8 mouse cellular contexts compared by ENCODE assay signal in the genomic region with DNA sequence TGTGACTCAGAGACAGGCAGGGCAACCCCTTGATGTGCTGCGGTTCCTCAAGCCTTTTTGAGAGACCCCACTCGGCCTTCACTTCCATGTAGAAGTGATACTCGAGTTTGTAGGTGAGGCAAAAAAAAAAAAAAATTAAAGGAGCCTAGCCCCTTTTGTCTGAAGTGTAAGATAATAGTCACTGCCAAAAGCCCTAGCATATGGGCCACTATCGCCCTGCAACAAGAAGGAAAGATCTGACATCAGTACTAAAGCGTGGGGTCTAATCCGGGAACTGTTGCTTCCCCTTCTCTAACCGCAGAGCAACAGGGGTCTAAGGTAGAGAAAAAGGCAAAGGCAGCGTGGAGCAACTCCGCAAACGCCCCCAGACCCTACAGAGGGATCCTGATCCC. TPM values are rescaled to one million over a fixed set of nuclear protein-coding genes. Genes with fewer than 3 reads are reported as not detected.
DNase-seq lines count a peak whose midpoint lies in the region; ATAC-seq and TF ChIP-seq lines count a peak whose summit lies in the region.

No protein-coding gene starts in this region.

- H3K9ac ChIP-seq in kidney, embryonic 16.5 days (replicated peaks; ENCODE audit: low read length) = peak overlapping the region; percentile 86
- H3K9ac ChIP-seq in embryonic facial prominence, embryonic 11.5 days (replicated peaks; ENCODE audit: low read length) = peak overlapping the region; percentile 90
- H3K9ac ChIP-seq in intestine, embryonic 15.5 days = peak overlapping the region; percentile 75

- H3K9me3 ChIP-seq in kidney, embryonic 16.5 days (ENCODE audit: low read length) = no peaks in the 10 kb centered on the region
- no peaks in the 10 kb centered on the region for H3K9me3 ChIP-seq in embryonic facial prominence, embryonic 11.5 days (replicated peaks; ENCODE audit: control insufficient read depth, low read length)
- H3K9me3 ChIP-seq in intestine, embryonic 15.5 days = no peaks in the 10 kb centered on the region

- WGBS in kidney, embryonic 16.5 days = 11% methylated on average over 10 of the region's 10 CpGs
- 8% methylated on average over 10 of the region's 10 CpGs for WGBS in embryonic facial prominence, embryonic 11.5 days
- WGBS in intestine, embryonic 15.5 days = 31% methylated on average over 10 of the region's 10 CpGs

- peak overlapping the region; percentile 74 for H3K4me3 ChIP-seq in kidney, embryonic 16.5 days (ENCODE audit: low read length)
- peak overlapping the region; percentile 75 for H3K4me3 ChIP-seq in embryonic facial prominence, embryonic 11.5 days (ENCODE audit: low read depth, low read length)
- H3K4me3 ChIP-seq in intestine, embryonic 15.5 days (replicated peaks) = peak overlapping the region; percentile 78
- H3K4me3 ChIP-seq in myocyte = peak overlapping the region; percentile 79

- TF ChIP-seq POLR2A in myocyte (IDR thresholded peaks at IDR 0.05; ENCODE audit: insufficient read length, low read depth) = no peak

- H3K4me2 ChIP-seq in kidney, embryonic 16.5 days (replicated peaks; ENCODE audit: low read depth, low read length) = peak overlapping the region; percentile 92
- peak overlapping the region; percentile 93 for H3K4me2 ChIP-seq in embryonic facial prominence, embryonic 11.5 days (ENCODE audit: low read depth, low read length)
- peak overlapping the region; percentile 90 for H3K4me2 ChIP-seq in intestine, embryonic 15.5 days (replicated peaks)
- peak overlapping the region; percentile 77 for H3K4me2 ChIP-seq in myocyte (ENCODE audit: low read depth)

- intact Hi-C loops in left cerebral cortex, postnatal 4 days (cut with DNase I) = loop anchor here (10.0 kb wide), 1 partner anchor 49 kb away; no protein-coding TSS in a partner anchor

- H3K36me3 ChIP-seq in kidney, embryonic 16.5 days (ENCODE audit: insufficient read depth, low read length) = peaks cover 15% of the 10 kb centered on the region; the same call in 1 of the 2 replicates
- peaks cover 4% of the 10 kb centered on the region for H3K36me3 ChIP-seq in embryonic facial prominence, embryonic 11.5 days (replicated peaks; ENCODE audit: control insufficient read depth, insufficient read depth, low read depth, low read length)
- H3K36me3 ChIP-seq in intestine, embryonic 15.5 days = peaks cover 8% of the 10 kb centered on the region; the same call in 1 of the 2 replicates
- H3K36me3 ChIP-seq in myocyte (ENCODE audit: control insufficient read depth, insufficient read depth) = no peaks in the 10 kb centered on the region

- peaks cover 19% of the 10 kb centered on the region for H3K4me1 ChIP-seq in kidney, embryonic 16.5 days (ENCODE audit: insufficient read depth, low read length)
- peaks cover 2% of the 10 kb centered on the region; the same call in 1 of the 2 replicates for H3K4me1 ChIP-seq in embryonic facial prominence, embryonic 11.5 days (ENCODE audit: control insufficient read depth, insufficient read depth, low read length)
- H3K4me1 ChIP-seq in intestine, embryonic 15.5 days (replicated peaks) = peaks cover 20% of the 10 kb centered on the region

- H3K27ac ChIP-seq in kidney, embryonic 16.5 days (ENCODE audit: low read length) = no peak overlapping the region
- peak overlapping the region; percentile 95 for H3K27ac ChIP-seq in embryonic facial prominence, embryonic 11.5 days (replicated peaks; ENCODE audit: low read depth, low read length)
- H3K27ac ChIP-seq in intestine, embryonic 15.5 days = no peak overlapping the region

- no peak for DNase-seq in kidney, postnatal 36 days
- DNase-seq in embryonic facial prominence, embryonic 11.5 days (ENCODE audit: low spot score) = no peak
- DNase-seq in cerebellum, adult 18-20 months = no peak
- no peak for DNase-seq in left cerebral cortex, postnatal 4 days

- ATAC-seq in kidney, embryonic 16.5 days (ENCODE audit: low FRiP score, low TSS enrichment) = no peak
- no peak for ATAC-seq in embryonic facial prominence, embryonic 11.5 days (replicated peaks; ENCODE audit: insufficient number of reproducible peaks, low FRiP score, low TSS enrichment, low read depth)
- ATAC-seq in intestine, embryonic 15.5 days = no peak
- ATAC-seq in frontal cortex, adult (ENCODE audit: low TSS enrichment) = no peak

- peaks cover 10% of the 10 kb centered on the region for H3K79me2 ChIP-seq in myocyte (ENCODE audit: control insufficient read depth, insufficient read depth)

- no peaks in the 10 kb centered on the region for H3K27me3 ChIP-seq in kidney, embryonic 16.5 days (ENCODE audit: insufficient read depth, low read length)
- H3K27me3 ChIP-seq in embryonic facial prominence, embryonic 11.5 days (ENCODE audit: control insufficient read depth, insufficient read depth, low read length) = no peaks in the 10 kb centered on the region
- H3K27me3 ChIP-seq in intestine, embryonic 15.5 days (replicated peaks) = no peaks in the 10 kb centered on the region
- no peaks in the 10 kb centered on the region for H3K27me3 ChIP-seq in myocyte (ENCODE audit: control insufficient read depth, insufficient read depth, insufficient read length)

- H3ac ChIP-seq in myocyte (ENCODE audit: control insufficient read depth, insufficient read length) = peak overlapping the region; percentile 93

TF ChIP-seq in myocyte, 11 proteins besides CTCF, POLR2A, EP300 and RAD21:
- TF ChIP-seq CEBPB (IDR thresholded peaks at IDR 0.05; ENCODE audit: insufficient read depth, poor library complexity, severe bottlenecking) (no peak), TCF3 (IDR thresholded peaks at IDR 0.05; ENCODE audit: insufficient read length, low read depth) (no peak), TCF12 (IDR thresholded peaks at IDR 0.05; ENCODE audit: insufficient read depth, poor library complexity, severe bottlenecking) (no peak), MAX (IDR thresholded peaks at IDR 0.05; ENCODE audit: low read depth) (no peak), E2F4 (IDR thresholded peaks at IDR 0.05; ENCODE audit: insufficient read depth) (no peak), USF1 (IDR thresholded peaks at IDR 0.05; ENCODE audit: low read depth) (no peak), MYOG (IDR thresholded peaks at IDR 0.05; ENCODE audit: control insufficient read depth in 1 of 3, insufficient read depth in 1 of 3, insufficient read length in 2 of 3, low read depth in 2 of 3) (no peak), MYOD1 (IDR thresholded peaks at IDR 0.05; ENCODE audit: control insufficient read depth in 1 of 3, insufficient read length in 2 of 3, low read depth in 2 of 3) (no peak), SRF (IDR thresholded peaks at IDR 0.05; ENCODE audit: control insufficient read depth, insufficient read length, low read depth) (no peak), REST (IDR thresholded peaks at IDR 0.05; ENCODE audit: insufficient read depth, insufficient read length) (no peak), POLR2AphosphoS2 (IDR thresholded peaks at IDR 0.05; ENCODE audit: insufficient read length, low read depth) (no peak)

RNA-seq across cellular contexts. Expression of gene Arhgef40, which starts 0.7 kb away (rescaled TPM):
- polyA plus RNA-seq in kidney, embryonic 16.5 days (2015; fragmentation: Nextera tagmentation; extraction: Ambion mirVana) = 92.1 and 97.8 TPM in 2 replicates
- polyA plus RNA-seq in embryonic facial prominence, embryonic 11.5 days (2014; fragmentation: Nextera tagmentation; extraction: Ambion mirVana) = 82.6 and 91.9 TPM in 2 replicates
- polyA plus RNA-seq in intestine, embryonic 15.5 days (2015; fragmentation: Nextera tagmentation; extraction: Ambion mirVana) = 64.4 and 65.9 TPM in 2 replicates
- 35.0 TPM for polyA plus RNA-seq in myocyte (2012; fragmentation: generic; extraction: Trizol)
- 10 to 100 TPM; 59.8 to 68.1 TPM for total RNA-seq in left cerebral cortex, postnatal 4 days (2021)

RNA-seq across cellular contexts. Expression of gene Tmem253, which starts 31.6 kb away (rescaled TPM):
- 1.0 and 1.6 TPM in 2 replicates for polyA plus RNA-seq in kidney, embryonic 16.5 days (2015; fragmentation: Nextera tagmentation; extraction: Ambion mirVana)
- polyA plus RNA-seq in embryonic facial prominence, embryonic 11.5 days (2014; fragmentation: Nextera tagmentation; extraction: Ambion mirVana) = 0.35 and 1.5 TPM in 2 replicates
- 50.1 and 60.0 TPM in 2 replicates for polyA plus RNA-seq in intestine, embryonic 15.5 days (2015; fragmentation: Nextera tagmentation; extraction: Ambion mirVana)
- polyA plus RNA-seq in myocyte (2012; fragmentation: generic; extraction: Trizol) = 0.34 TPM
- total RNA-seq in left cerebral cortex, postnatal 4 days (2021) = under 1 TPM in 1 of 2 experiments, not detected in 1; 0.38 TPM

RNA-seq across cellular contexts. Expression of gene Zfp219, which starts 36.7 kb away (rescaled TPM):
- 38.9 and 39.2 TPM in 2 replicates for polyA plus RNA-seq in kidney, embryonic 16.5 days (2015; fragmentation: Nextera tagmentation; extraction: Ambion mirVana)
- polyA plus RNA-seq in embryonic facial prominence, embryonic 11.5 days (2014; fragmentation: Nextera tagmentation; extraction: Ambion mirVana) = 54.7 and 63.2 TPM in 2 replicates
- polyA plus RNA-seq in intestine, embryonic 15.5 days (2015; fragmentation: Nextera tagmentation; extraction: Ambion mirVana) = 29.7 and 29.8 TPM in 2 replicates
- polyA plus RNA-seq in myocyte (2012; fragmentation: generic; extraction: Trizol) = 13.6 TPM
- total RNA-seq in left cerebral cortex, postnatal 4 days (2021) = 10 to 100 TPM; 32.3 to 36.7 TPM

RNA-seq across cellular contexts. Expression of gene Olfr221, which starts 58.4 kb away (rescaled TPM):
- not detected in 2 replicates for polyA plus RNA-seq in kidney, embryonic 16.5 days (2015; fragmentation: Nextera tagmentation; extraction: Ambion mirVana)
- not detected in 2 replicates for polyA plus RNA-seq in embryonic facial prominence, embryonic 11.5 days (2014; fragmentation: Nextera tagmentation; extraction: Ambion mirVana)
- polyA plus RNA-seq in intestine, embryonic 15.5 days (2015; fragmentation: Nextera tagmentation; extraction: Ambion mirVana) = not detected in 2 replicates
- not detected for polyA plus RNA-seq in myocyte (2012; fragmentation: generic; extraction: Trizol)
- not detected for total RNA-seq in left cerebral cortex, postnatal 4 days (2021)

Comparison
In these comparisons a context has a peak if more than half of its experiments do, and no peak if none do; other contexts are left out.
1. RNA of gene Tmem253, which starts 31.6 kb away (polyA plus RNA-seq): 50.1 to 60.0 TPM in intestine, embryonic 15.5 days; 1.0 to 1.6 TPM in kidney, embryonic 16.5 days, 0.35 to 1.5 TPM in embryonic facial prominence, embryonic 11.5 days and 0.34 TPM in myocyte (single experiment); every median in the first group is over 10 times any median in the second.
2. Peak in every context shown above with its lines, with median percentiles within 50 percentile points of each other: H3K4me2 ChIP-seq, H3K4me3 ChIP-seq and H3K9ac ChIP-seq.